Mouse (Mus musculus) bone marrow, adult 2 months (tissue): ENCODE data around the gene Xntrpc. TPM values are rescaled to one million over a fixed set of nuclear protein-coding genes. Genes with fewer than 3 reads are reported as not detected.
"Not testable (repeated sequence)": the region's sequence is repeated elsewhere in the genome, so short reads cannot be mapped to it uniquely, and the experiment has no call there.

Source experiments
- H3K27ac ChIP-seq: fragments of 200-500 bp; 2 replicates; pipeline ENCODE4 v1.5.1; 2012; ENCODE audit warnings: low read depth, mild to moderate bottlenecking, control low read depth, inconsistent platforms, low read length; ENCODE audit not compliant: control insufficient read depth, poor library complexity, insufficient read depth
- H3K4me1 ChIP-seq: fragments of 200-500 bp; 2 replicates; pipeline ENCODE4 v1.6.1; 2011; ENCODE audit warnings: low read length; ENCODE audit not compliant: control insufficient read depth, insufficient read depth
- H3K4me3 ChIP-seq: fragments of 200-500 bp; replicated peaks from 2 replicates; pipeline ENCODE3; 2011; ENCODE audit warnings: mild to moderate bottlenecking, low read depth, low read length, control low read depth; ENCODE audit not compliant: control insufficient read depth
- CTCF ChIP-seq: fragments of 200-500 bp; IDR thresholded peaks from 2 replicates; pipeline ENCODE4 v1.5.1; 2011; ENCODE audit warnings: low read length, control low read depth; ENCODE audit not compliant: control insufficient read depth, insufficient read depth
- POLR2A ChIP-seq: fragments of 200-500 bp; IDR thresholded peaks from 2 replicates; pipeline ENCODE4 v1.6.1; 2011; ENCODE audit warnings: low read depth, mild to moderate bottlenecking, control low read depth, low read length, borderline replicate concordance; ENCODE audit not compliant: control insufficient read depth
- WGBS: fragments of 180-500 bp; shearing (Covaris S2); methylation state at CpG from one replicate; pipeline ENCODE4 v1.1.7; 2018; 5-methylcytosine and 5-hydroxymethylcytosine counted together
- polyA plus RNA-seq: library from polyadenylated mRNA; stranded (reverse); fragments of >200 nt; gene quantifications from 2 replicates; pipeline ENCODE4 v1.2.4, GENCODE M21; 2011; ENCODE audit warnings: low replicate concordance; ENCODE audit not compliant: missing spikeins, insufficient read depth, insufficient read length

Xntrpc gene
- 1.0 and 3.2 TPM in 2 replicates for polyA plus RNA-seq

DNA sequence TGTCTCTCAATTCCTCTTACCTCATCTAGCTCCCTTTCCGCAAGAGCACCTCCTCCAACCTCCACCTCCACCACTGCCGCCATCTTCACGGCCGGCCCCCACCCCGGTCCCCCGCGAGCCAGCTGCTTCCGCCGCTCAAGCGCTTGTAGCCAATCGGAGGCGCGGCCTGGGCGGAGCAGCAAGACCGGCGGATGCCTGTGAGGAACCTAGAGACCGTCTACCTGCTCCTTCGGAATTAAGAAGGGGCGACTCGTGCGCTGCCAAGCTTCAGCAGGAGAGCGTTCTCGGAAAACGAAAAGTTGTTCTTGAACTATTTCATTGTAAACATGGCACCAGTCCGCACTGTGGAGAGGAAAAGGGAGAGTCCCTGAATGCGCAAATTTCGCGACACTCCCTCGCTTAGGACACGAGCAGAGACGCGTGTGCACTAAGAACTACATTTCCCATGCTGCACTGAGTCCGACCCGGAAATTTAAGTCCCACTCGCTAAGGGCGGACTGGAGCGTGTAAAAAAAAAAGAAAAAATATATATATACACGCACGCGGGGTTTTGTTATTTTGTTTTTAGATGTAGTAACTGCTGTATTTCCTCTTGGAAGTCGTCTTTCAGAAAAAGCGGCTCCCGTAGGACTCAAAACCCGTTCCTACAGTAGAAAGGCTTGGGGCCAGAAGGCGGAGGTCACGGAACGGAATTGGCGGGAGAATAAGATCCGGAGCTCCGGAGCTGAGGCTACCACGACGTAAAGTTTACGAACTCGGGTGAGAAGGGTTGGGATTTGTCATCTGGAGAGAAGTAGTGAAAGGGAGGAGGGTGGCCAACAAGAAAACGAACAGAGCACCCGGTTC lies at the start of gene Xntrpc, which contains the start of the genes Rnf121 and Xndc1:
Xntrpc (plus strand) TSS at position 668 of the 846 bp plus-strand sequence.
Rnf121 (minus strand) TSS at position 424 of the 846 bp plus-strand sequence.
Xndc1 (plus strand) TSS at position 466 of the 846 bp plus-strand sequence.
- under 1% methylated on average over 56 of the region's 56 CpGs for WGBS
- TF ChIP-seq POLR2A: peak; percentile 58; the same call in 1 of the 2 replicates
- no peak for TF ChIP-seq CTCF
- H3K27ac ChIP-seq: peak within 1 kb of the TSS; percentile 46
- H3K4me1 ChIP-seq: no peaks in the 10 kb centered on the region; the same call in 1 of the 2 replicates
- H3K4me3 ChIP-seq: peak within 1 kb of the TSS; percentile 78

GRCm38 (mm10) chr7:102016936-102017335 lies 48.6 kb upstream of the Xntrpc start:
- no peak overlapping the region for H3K4me3 ChIP-seq
- TF ChIP-seq POLR2A (no peak), CTCF (no peak)
- H3K27ac ChIP-seq: peak overlapping the region; percentile 21; the same call in 1 of the 2 replicates
- WGBS: 47% methylated on average over 4 of the region's 4 CpGs
- H3K4me1 ChIP-seq: no peaks in the 10 kb centered on the region; the same call in 1 of the 2 replicates

DNA sequence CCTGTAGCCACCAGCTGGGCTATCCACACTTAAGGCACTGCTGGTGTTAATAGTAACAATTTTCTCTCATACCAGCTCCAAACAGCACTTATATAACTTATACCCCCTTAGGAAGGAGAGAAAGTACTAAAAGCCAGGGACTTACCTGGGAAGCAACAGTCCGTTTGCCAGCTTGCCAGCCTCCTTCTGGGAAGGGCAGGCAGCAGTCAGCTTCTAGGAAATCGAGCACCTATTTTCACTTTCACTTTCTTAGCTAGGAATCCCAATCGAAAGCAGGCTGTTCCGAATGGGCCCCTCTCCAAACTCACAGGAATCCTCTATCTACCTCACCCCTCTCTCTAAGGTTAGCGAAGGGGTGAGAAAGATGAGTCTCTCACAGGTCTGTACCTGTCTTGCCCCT lies 48.1 kb upstream of the Xntrpc start:
- peak overlapping the region; percentile 55 for H3K4me3 ChIP-seq
- no peaks in the 10 kb centered on the region; the same call in 1 of the 2 replicates for H3K4me1 ChIP-seq
- 10% methylated on average over 5 of the region's 5 CpGs for WGBS
- TF ChIP-seq POLR2A (no peak), CTCF (no peak)
- H3K27ac ChIP-seq: peak overlapping the region; percentile 34

- Histone ChIP-seq H3K27ac (peak overlapping the region; percentile 83), H3K4me1 (no peaks in the 10 kb centered on the region; the same call in 1 of the 2 replicates), H3K4me3 (peak overlapping the region; percentile 29)
- WGBS: 45% methylated on average over 7 of the region's 7 CpGs
- no peak for TF ChIP-seq CTCF
- no peak for TF ChIP-seq POLR2A
Measured at GRCm38 (mm10) chr7:102018034-102018433, 47.5 kb upstream of the Xntrpc start.

DNA sequence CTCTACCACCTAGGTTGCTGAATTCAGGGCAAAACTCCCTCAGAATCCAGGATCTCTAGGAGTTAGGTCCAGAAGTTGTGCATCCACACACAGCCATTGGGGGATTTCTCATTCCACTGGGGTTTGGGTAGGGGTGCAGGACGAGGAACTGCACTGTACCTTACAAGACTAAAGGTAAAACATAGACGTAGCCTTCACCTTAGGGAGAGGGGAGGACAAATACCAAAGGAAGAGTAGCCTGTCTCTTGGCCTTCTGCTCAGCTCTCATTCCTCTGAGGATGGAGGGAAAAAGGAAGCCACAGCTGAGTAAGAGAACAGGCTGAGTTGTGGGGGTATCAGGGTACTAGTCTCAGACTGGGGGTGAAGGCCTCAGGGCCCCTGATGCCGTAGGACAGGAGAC lies 46.9 kb upstream of the Xntrpc start, which contains the start of gene Il18bp:
Il18bp (minus strand) TSS at position 101 of the 400 bp plus-strand sequence.
- TF ChIP-seq POLR2A: no peak
- TF ChIP-seq CTCF: no peak
- Histone ChIP-seq H3K27ac (peak within 1 kb of the TSS; percentile 83), H3K4me1 (no peaks in the 10 kb centered on the region; the same call in 1 of the 2 replicates), H3K4me3 (peak within 1 kb of the TSS; percentile 55)
- 79% methylated on average over 3 of the region's 3 CpGs for WGBS

DNA sequence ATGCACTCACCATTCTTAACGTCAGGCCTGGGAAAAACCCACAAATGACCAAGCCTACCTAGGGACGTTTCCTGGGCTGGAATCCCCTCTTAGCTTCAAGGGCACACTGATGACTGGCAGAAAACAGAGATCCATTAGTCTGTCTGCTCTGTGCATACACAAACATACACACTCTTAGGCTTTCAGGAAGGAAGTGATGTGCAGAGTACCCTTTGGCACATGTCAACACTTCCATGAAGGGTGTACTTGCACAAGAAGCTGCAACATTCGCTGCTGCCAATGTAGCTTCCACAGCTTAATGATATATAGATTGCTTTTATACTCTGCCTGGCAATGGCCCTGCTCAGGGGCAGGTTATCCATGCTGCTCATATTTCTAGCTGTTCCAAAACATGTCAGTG lies 46.2 kb upstream of the Xntrpc start:
- Histone ChIP-seq H3K4me3 (peak overlapping the region; percentile 48), H3K27ac (peak overlapping the region; percentile 83), H3K4me1 (no peaks in the 10 kb centered on the region; the same call in 1 of the 2 replicates)
- WGBS: 20% methylated on average over 3 of the region's 3 CpGs
- TF ChIP-seq POLR2A: no peak
- no peak for TF ChIP-seq CTCF

DNA sequence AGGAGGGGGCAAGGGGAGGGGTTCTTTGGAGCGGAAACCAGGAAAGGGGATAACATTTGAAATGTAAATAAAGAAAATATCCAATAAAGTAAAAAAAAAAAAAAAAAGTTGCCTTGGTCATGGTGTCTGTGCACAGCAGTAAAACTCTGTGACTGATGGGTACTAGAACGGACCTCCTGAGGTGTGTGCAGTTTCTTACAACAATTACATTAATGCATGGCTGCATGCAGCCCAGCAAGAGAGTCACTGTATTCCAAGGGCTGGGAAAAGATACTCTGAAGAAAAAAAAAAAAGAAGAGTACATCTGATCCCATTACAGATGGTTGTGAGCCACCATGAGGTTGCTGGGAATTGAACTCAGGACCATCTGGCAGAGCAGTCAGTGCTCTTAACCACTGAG lies 44.6 kb upstream of the Xntrpc start:
- H3K4me1 ChIP-seq, H3K4me3 ChIP-seq, H3K27ac ChIP-seq: not testable (repeated sequence)
- WGBS: 93% methylated on average over 2 of the region's 2 CpGs

DNA sequence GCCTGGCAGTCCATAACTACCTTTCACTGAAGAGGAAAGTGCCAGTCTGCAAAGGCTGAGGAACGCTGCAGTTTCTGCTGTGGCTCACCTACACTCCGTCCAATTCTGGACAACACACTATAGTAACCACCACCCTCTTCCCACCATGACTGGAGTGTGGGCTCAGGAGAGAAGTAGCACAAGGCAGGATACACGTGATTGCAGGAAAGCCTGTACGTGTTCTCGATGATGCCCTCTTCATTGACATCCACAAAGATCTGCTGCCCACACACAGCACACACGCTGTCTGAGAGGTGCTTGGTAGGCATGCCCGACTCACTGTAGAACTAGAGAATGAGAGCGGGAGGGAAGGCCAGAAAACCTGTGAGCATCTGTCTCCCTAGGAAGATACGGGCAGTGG lies 41.7 kb upstream of the Xntrpc start:
- no peak overlapping the region for H3K27ac ChIP-seq
- H3K4me1 ChIP-seq: no peaks in the 10 kb centered on the region; the same call in 1 of the 2 replicates
- no peak for TF ChIP-seq CTCF
- H3K4me3 ChIP-seq: no peak overlapping the region
- WGBS: 89% methylated on average over 9 of the region's 9 CpGs
